Mouse (Mus musculus): ENCODE data around the gene Runx1.

The Runx1 gene

DNA sequence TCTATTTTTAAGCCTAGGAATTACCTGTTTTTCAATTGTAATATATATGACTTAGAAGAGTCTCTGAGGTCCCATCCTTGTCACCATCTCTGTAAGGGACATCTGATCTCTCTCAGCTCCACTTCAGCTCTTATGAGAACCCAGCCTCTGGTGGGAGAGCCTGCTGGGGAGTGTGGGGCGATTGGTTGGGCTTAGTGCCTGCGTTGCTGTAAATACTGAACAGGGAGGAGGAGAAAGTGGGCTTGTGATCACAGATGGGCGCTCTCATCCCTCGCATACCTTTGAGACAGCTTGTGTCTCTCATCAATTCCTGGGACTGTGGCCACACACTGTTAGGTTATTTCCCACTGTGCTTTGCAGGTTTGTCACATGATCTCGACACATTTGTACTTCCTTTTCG lies 35.3 kb downstream of the Runx1 start:
- DNase-seq: no peak

DNA sequence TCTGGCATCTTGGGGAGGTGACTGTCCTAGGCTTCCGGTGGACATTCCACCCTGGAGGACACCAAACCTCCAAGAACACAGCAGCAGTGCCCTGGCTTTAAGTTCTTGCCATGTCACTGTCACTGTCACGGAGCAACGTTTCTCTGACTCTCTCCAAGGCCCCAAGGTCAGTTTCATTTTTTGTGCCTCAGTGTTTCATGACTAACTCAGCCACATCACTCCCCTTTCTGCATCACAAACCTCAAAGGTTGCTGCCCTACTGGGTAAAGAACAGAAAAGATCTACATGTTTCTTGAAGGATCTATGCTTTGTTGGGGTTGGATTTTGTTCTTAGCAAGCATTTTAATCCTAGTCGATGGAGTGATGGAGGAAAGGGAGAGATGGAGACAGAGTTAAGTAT lies 36.1 kb downstream of the Runx1 start:
- no peak for DNase-seq

DNA sequence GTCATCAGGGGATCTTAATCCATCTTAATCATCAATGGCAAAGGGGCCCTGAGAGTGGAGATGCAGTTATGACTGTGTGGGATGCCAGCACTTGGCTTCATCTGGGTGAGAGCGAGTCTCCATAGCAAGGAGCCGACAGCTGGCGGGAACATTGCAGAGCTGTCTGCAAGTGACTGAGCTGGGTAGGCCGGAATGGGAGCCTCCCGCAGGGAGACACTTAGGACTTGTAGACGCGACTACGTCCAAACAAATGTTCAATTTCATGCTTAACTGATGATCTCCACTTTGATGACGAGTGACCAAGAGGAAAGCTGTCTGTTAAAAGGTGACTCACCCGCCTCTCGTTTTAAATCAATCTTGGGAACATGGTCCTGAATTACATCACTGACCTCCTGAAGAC lies 37.5 kb downstream of the Runx1 start:
- no peak for DNase-seq

DNA sequence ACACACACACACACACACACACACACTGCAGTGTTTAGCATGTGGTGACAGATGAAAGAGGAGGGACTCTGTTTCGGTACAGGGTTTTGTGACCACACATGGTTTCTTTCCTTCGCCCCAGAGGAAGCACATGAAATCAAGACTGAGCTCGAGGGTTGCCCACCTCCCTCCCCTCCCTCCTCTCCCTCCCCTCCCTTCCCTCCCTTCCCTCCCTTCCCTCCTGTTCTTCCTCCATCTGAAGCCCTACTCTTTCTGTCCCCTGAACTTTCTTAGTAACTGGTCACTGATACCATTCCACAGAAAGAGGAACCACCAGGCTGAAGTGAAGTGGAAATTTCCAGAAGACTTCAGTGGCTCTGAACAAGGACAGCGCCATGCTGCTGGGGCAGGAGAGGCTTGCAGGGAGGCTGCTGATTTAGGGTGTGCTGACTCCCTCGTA lies 39.0 kb downstream of the Runx1 start:
- DNase-seq: no peak

DNA sequence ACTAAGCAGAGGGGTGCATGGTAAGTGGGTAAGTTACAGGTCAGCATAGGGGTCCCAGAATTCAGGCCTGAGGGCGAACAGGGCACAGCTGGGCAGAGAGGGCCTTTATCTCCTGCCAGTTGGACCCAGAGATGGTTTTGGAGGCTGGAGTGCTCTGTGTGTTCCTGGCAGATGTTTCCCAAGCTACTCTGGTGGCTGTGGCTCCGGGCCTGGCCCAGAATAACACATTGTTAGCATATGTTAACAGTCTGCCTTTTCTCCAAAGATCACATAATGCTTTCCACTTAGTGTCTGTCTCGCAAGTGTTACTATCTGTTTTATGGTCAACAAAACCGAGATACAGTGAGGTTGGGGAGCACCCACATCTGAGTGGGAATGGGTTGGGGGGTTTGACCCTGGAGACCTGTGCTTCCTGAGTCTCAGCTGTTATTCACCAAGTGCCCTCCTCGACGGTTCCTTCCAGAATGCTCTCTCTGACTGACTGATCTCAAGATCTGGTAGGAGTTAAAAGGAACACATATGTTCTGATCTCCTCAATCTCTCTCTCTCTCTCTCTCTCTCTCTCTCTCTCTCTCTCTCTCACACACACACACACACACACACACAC lies 39.6 kb downstream of the Runx1 start:
- peak; percentile 47 for DNase-seq

GRCm38 (mm10) chr16:92783651-92784131 lies 42.3 kb downstream of the Runx1 start:
- DNase-seq: no peak

GRCm38 (mm10) chr16:92782408-92782807 lies 43.5 kb downstream of the Runx1 start:
- no peak for DNase-seq

- no peak for DNase-seq
Observed at GRCm38 (mm10) chr16:92779896-92780435, 46.0 kb downstream of the Runx1 start.

GRCm38 (mm10) chr16:92779175-92779574 lies 46.8 kb downstream of the Runx1 start:
- no peak for DNase-seq

DNA sequence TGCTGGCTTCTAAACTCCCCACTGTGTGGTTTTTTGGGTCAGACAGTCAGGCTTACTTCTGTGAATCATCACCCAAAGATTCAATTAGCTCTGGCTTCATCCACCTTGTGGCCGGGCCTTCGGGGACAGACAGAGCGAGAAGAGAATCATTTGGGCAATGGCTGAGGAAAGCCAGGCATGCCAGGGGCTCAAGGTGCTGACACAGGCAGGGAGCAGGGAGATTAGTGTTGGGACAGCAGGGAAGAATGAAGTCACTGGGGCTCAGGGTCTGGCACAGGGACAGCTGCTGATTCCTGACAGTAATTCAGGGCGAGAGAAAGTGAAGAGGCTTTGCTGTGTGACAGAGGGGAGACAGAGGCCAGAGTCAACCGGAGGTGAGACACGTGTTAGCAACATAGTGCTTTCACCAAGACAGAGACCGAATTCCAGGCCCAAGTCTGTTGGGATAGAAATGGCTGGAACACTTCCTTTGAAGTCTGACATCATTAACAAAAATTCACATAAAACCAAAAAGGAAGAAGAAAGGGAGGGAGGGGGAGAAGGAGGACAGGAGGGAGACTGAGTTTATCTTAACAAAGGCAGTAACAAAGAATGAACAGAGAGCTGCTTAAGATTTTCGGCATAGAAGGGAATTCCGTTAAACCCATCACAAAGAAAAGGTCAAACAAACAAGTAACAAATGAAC lies 47.7 kb downstream of the Runx1 start:
- DNase-seq: no peak

DNA sequence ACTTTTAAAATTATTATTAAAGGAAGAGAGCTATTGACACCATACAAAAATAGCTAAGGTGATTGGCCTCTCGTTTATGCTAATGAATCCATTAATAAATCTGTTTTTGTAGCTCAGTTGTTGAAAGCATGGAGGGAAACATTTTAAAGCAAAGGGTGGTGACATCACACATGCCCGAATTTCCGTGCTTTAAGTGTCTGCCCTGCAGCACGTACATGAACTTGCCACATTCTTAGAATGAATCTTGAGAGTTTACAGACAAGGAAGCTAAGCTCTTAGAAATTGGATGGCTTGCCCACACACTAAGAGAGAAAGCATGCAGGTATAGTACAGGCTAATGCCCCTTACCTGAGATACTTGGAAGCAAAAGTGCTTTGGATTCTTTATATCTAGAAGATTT lies 58.1 kb downstream of the Runx1 start:
- no peak for DNase-seq

DNA sequence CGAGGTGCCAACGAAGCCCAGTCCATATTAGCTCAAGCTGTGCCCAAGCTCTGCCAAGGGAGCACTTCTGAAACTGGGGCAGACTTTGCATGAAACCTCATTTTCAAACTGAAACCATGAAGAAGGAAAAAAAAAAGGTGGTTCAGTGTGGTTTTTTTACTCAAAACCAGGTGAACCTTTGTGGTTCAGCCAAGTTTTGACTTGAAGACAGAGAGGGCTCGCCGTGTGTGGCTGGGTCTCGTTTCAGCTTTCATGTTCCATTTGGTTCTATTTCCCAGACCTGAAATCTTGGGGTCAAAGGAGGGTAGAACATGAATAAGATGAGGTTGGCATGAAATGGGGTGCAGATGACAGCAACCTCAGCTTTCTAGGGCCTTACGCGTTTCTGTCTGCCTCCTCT lies 58.5 kb downstream of the Runx1 start:
- peak; percentile 62 for DNase-seq

GRCm38 (mm10) chr16:92764741-92765396 lies 61.1 kb downstream of the Runx1 start:
- DNase-seq: peak; percentile 57

- DNase-seq: no peak
Observed at GRCm38 (mm10) chr16:92763666-92764065, 62.3 kb downstream of the Runx1 start.

- no peak for DNase-seq
Observed at GRCm38 (mm10) chr16:92761968-92762521, 63.9 kb downstream of the Runx1 start.

DNA sequence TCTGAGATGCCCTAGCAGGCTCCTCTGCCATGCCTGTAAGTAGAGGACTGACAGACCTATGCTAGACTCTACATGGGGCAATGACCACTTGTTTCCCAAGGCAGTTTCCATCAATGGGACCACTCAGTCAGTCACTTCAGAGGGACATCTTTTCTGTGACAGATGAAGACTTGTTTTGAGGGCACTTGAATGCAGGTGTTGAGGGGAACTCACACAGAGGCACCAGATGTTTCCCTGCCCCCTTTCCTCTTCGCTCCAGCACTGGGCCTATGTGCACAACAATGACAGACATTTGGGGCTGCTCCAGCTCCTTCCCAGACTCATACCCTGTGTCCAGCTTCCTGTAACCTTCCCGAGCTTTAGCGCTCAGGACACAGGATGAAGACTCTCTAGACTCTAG lies 65.9 kb downstream of the Runx1 start:
- DNase-seq: peak; percentile 74

GRCm38 (mm10) chr16:92757564-92757963 lies 68.4 kb downstream of the Runx1 start:
- no peak for DNase-seq

DNA sequence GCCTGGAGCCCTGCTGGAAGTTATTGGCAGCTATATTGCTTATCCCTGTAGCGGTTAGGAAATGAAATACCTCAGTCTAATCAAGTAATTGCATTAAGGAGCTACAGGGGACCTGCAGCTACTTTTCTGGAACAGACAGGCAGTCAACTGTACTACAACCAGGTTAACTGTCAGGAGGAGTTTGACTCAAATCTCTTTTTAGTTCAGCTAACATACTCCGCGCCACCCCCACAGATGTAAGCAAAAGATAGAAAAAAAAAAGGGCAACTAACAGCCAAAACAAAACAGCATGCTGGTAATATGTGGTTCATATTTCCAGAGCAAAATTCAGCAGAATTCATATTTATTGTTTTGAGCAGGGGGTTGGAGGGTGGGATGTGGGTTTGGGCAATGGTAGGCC lies 72.0 kb downstream of the Runx1 start:
- DNase-seq: peak; percentile 47

GRCm38 (mm10) chr16:92753139-92753538 lies 72.8 kb downstream of the Runx1 start:
- no peak for DNase-seq

DNA sequence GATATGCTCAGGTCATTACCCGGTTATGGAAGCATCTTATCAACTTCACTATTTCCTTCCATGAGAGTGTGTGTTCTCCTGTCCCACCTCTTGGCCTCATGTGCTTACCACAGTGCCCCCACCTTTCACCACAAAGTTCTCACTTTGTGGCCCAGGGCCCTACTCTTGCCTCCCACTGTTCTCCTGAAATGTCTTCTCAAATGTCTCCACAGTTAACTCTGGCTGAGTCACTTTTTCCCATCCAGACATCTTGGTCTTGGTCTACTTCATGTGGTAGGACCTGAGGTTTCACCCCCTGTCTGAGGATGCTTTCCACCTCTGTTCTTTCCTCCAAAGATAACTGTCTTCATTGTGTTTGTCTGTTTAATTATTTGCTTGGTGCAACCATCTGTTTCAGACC lies 77.7 kb downstream of the Runx1 start:
- DNase-seq: no peak

DNA sequence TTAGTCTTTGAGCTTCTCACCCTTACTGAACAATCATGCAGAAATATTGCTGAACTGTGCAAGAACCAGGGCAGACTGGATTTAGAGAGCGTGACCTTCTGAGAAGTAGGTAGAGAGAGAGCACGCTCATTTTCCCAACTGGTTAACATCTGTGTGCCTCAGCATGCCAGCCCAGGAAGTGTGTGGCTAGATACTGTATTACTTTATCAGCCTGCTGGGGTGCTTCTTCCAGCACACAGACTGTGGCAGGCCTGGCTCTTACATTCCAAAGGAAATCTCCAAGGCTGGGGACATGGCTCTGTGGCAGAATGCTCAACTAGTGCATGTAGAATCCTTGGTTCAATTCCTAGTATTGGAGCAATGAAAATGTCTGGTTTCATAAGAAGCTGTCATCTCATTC lies 78.9 kb downstream of the Runx1 start:
- DNase-seq: peak; percentile 56

DNA sequence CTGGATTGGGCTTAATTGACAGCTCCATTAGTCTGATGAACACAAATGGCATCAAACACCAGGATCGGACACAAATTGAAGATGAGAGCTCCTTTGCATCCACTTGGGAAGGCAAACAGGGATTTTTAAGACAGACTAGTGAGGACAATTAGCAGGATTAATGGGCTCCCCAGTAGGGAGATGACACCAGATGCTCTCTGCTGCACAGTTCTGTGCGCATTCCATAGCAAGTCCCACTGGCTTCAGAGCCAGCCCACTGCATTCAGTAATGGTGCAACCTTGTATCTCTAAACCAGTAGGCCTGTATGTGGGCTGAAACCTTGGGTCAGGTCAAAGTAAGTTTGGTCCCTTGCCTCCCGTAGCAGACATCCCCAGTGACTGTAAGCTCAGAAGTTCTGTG lies 80.7 kb downstream of the Runx1 start:
- no peak for DNase-seq

GRCm38 (mm10) chr16:92744172-92744777 lies 81.7 kb downstream of the Runx1 start:
- DNase-seq: no peak

Measured in thymus, postnatal 25 days (tissue).